Mouse (Mus musculus) kidney, postnatal 0 days (tissue): ENCODE results near the gene Dock4. TPM values are rescaled to one million over a fixed set of nuclear protein-coding genes. Genes with fewer than 3 reads are reported as not detected.
"Not testable (repeated sequence)": the region's sequence is repeated elsewhere in the genome, so short reads cannot be mapped to it uniquely, and the experiment has no call there.

Experiments
- ATAC-seq: fragments of 200-750 bp; cut with Nextera tagmentation; replicated peaks from 2 replicates; pipeline ENCODE4 v1.8.0; 2017; ENCODE audit warnings: low read depth, moderate number of reproducible peaks, moderate TSS enrichment, moderate library complexity; ENCODE audit not compliant: low FRiP score
- DNase-seq: peaks from one replicate; pipeline ENCODE4 v3.0.0-alpha.2; 2016; ENCODE audit warnings: low spot score
- H3K27ac ChIP-seq: fragments of 300-500 bp; sonication (generic); 2 replicates; pipeline ENCODE4 v1.5.1; 2014; ENCODE audit warnings: mild to moderate bottlenecking
- H3K27me3 ChIP-seq: fragments of 300-500 bp; sonication (generic); 2 replicates; pipeline ENCODE4 v1.6.1; 2014; ENCODE audit warnings: low read length, mixed read lengths; ENCODE audit not compliant: insufficient read depth
- H3K36me3 ChIP-seq: fragments of 300-500 bp; sonication (generic); 2 replicates; pipeline ENCODE4 v1.6.1; 2014; ENCODE audit warnings: low read length, mixed read lengths; ENCODE audit not compliant: insufficient read depth
- H3K4me1 ChIP-seq: fragments of 300-500 bp; sonication (generic); replicated peaks from 2 replicates; pipeline ENCODE4 v1.6.1; 2014; ENCODE audit warnings: antibody characterized with exemption, low read length, mixed read lengths; ENCODE audit not compliant: insufficient read depth
- H3K4me2 ChIP-seq: fragments of 300-500 bp; sonication (generic); 2 replicates; pipeline ENCODE4 v1.6.1; 2014; ENCODE audit warnings: mild to moderate bottlenecking, low read length, moderate library complexity, mixed read lengths
- H3K4me3 ChIP-seq: fragments of 300-500 bp; sonication (generic); replicated peaks from 2 replicates; pipeline ENCODE4 v1.5.1; 2014; ENCODE audit warnings: low read depth, low read length
- H3K9ac ChIP-seq: fragments of 300-500 bp; sonication (generic); 2 replicates; pipeline ENCODE4 v1.6.1; 2014; ENCODE audit warnings: low read depth, low read length
- H3K9me3 ChIP-seq: fragments of 300-500 bp; sonication (generic); replicated peaks from 2 replicates; pipeline ENCODE4 v1.6.1; 2016; ENCODE audit warnings: low read length, inconsistent platforms, mixed read lengths
- CTCF ChIP-seq: IDR thresholded peaks from 2 replicates; pipeline ENCODE4 v1.5.1; 2016; ENCODE audit warnings: antibody characterized with exemption, low read depth, mild to moderate bottlenecking, moderate library complexity
- WGBS: fragments of 180-500 bp; shearing (Covaris S2); extraction: QIAGEN DNeasy Blood & Tissue Kit; methylation state at CpG from one replicate; pipeline ENCODE4 v1.1.7; 2014; 5-methylcytosine and 5-hydroxymethylcytosine counted together
- polyA plus RNA-seq: library from polyadenylated mRNA; unstranded; fragments of >200 nt; fragmentation: Nextera tagmentation; extraction: Ambion mirVana; gene quantifications from 2 replicates; pipeline ENCODE4 v1.2.1, GENCODE M21; 2015

The Dock4 gene
- polyA plus RNA-seq, 1 experiment from 2014 or later = 7.0 TPM

GRCm38 (mm10) chr12:40854705-40855367 lies 409.1 kb downstream of the Dock4 start:
- Histone ChIP-seq H3K27ac (no peak overlapping the region), H3K4me3 (no peak overlapping the region), H3K27me3 (no peaks in the 10 kb centered on the region), H3K36me3 (no peaks in the 10 kb centered on the region), H3K9ac (no peak overlapping the region), H3K9me3 (no peaks in the 10 kb centered on the region), H3K4me2 (no peak overlapping the region), H3K4me1 (no peaks in the 10 kb centered on the region)
- no peak for ATAC-seq
- WGBS = 79% methylated on average over 7 of the region's 7 CpGs
- no peak for TF ChIP-seq CTCF
- DNase-seq = no peak

- Histone ChIP-seq H3K4me3 (no peak overlapping the region), H3K27ac (no peak overlapping the region), H3K4me1 (no peaks in the 10 kb centered on the region), H3K9ac (no peak overlapping the region), H3K9me3 (no peaks in the 10 kb centered on the region), H3K27me3 (no peaks in the 10 kb centered on the region), H3K4me2 (no peak overlapping the region), H3K36me3 (no peaks in the 10 kb centered on the region)
- no peak for ATAC-seq
- 97% methylated on average over 7 of the region's 7 CpGs for WGBS
- TF ChIP-seq CTCF = no peak
- DNase-seq = no peak
Observed at GRCm38 (mm10) chr12:40857466-40857865, 411.7 kb downstream of the Dock4 start.

GRCm38 (mm10) chr12:40858763-40859162 lies 413.0 kb downstream of the Dock4 start:
- H3K27me3 ChIP-seq, ATAC-seq, H3K9me3 ChIP-seq, H3K9ac ChIP-seq, H3K4me2 ChIP-seq, H3K27ac ChIP-seq, H3K4me1 ChIP-seq, DNase-seq, H3K4me3 ChIP-seq, H3K36me3 ChIP-seq: not testable (repeated sequence)
- 86% methylated on average over 6 of the region's 7 CpGs for WGBS

GRCm38 (mm10) chr12:40870387-40870786 lies 424.6 kb downstream of the Dock4 start:
- Histone ChIP-seq H3K9ac (no peak overlapping the region), H3K27ac (no peak overlapping the region), H3K4me3 (no peak overlapping the region), H3K4me1 (no peaks in the 10 kb centered on the region), H3K9me3 (no peaks in the 10 kb centered on the region; the same call in 1 of the 2 replicates), H3K27me3 (no peaks in the 10 kb centered on the region), H3K36me3 (no peaks in the 10 kb centered on the region), H3K4me2 (no peak overlapping the region)
- DNase-seq (no peak), ATAC-seq (no peak)
- WGBS = 89% methylated on average over 5 of the region's 5 CpGs
- TF ChIP-seq CTCF = no peak

GRCm38 (mm10) chr12:40872716-40873115 lies 427.0 kb downstream of the Dock4 start:
- H3K4me1 ChIP-seq = no peaks in the 10 kb centered on the region
- no peak for TF ChIP-seq CTCF
- H3K27me3 ChIP-seq = no peaks in the 10 kb centered on the region
- H3K4me2 ChIP-seq = no peak overlapping the region
- H3K27ac ChIP-seq = no peak overlapping the region
- no peaks in the 10 kb centered on the region; the same call in 1 of the 2 replicates for H3K9me3 ChIP-seq
- no peaks in the 10 kb centered on the region for H3K36me3 ChIP-seq
- WGBS = 93% methylated on average over 3 of the region's 3 CpGs
- DNase-seq (no peak), ATAC-seq (no peak)
- no peak overlapping the region for H3K4me3 ChIP-seq
- no peak overlapping the region for H3K9ac ChIP-seq

- WGBS = 38% methylated on average over 7 of the region's 7 CpGs
- H3K4me2 ChIP-seq, H3K9me3 ChIP-seq, H3K36me3 ChIP-seq, H3K4me1 ChIP-seq, H3K4me3 ChIP-seq, ATAC-seq, H3K9ac ChIP-seq, H3K27me3 ChIP-seq, H3K27ac ChIP-seq, DNase-seq: not testable (repeated sequence)
Observed at GRCm38 (mm10) chr12:40873267-40873666, 427.5 kb downstream of the Dock4 start.

- H3K9me3 ChIP-seq = no peaks in the 10 kb centered on the region
- ATAC-seq = no peak
- no peaks in the 10 kb centered on the region for H3K4me1 ChIP-seq
- 87% methylated on average over 3 of the region's 3 CpGs for WGBS
- no peak overlapping the region for H3K9ac ChIP-seq
- no peak overlapping the region for H3K4me3 ChIP-seq
- no peak for TF ChIP-seq CTCF
- no peak for DNase-seq
- H3K36me3 ChIP-seq = no peaks in the 10 kb centered on the region
- no peaks in the 10 kb centered on the region for H3K27me3 ChIP-seq
- H3K4me2 ChIP-seq = no peak overlapping the region
- H3K27ac ChIP-seq = no peak overlapping the region
Observed at GRCm38 (mm10) chr12:40884976-40885375, 439.2 kb downstream of the Dock4 start.
